18 mouse cellular contexts compared by ENCODE assay signal in genomic region chr4:124389067-124389466, GRCm38 (mm10).
A peak's percentile ranks its signal among the peaks of the same experiment; 100 is the strongest.
DNase-seq lines count a peak whose midpoint lies in the region; ATAC-seq lines count a peak whose summit lies in the region.
"Had no signal": no experiment of that assay in that cellular context is flagged by ENCODE, and none has a peak within 500 bp of the region (broad histone marks: within the 10 kb centered on the region; RNA-seq: fewer than 3 reads in every experiment).

No protein-coding gene starts in this region.

- H3K4me3 ChIP-seq in kidney, embryonic 16.5 days (ENCODE audit: low read length) = no peak overlapping the region
- H3K4me3 ChIP-seq: embryonic facial prominence, embryonic 10.5 days; embryonic facial prominence, embryonic 12.5 days; forebrain, embryonic 13.5 days; forebrain, embryonic 15.5 days had no signal

- no peak overlapping the region for H3K9ac ChIP-seq in kidney, embryonic 16.5 days (replicated peaks; ENCODE audit: low read length)
- H3K9ac ChIP-seq: embryonic facial prominence, embryonic 12.5 days; forebrain, embryonic 13.5 days; forebrain, embryonic 15.5 days had no signal

- H3K27me3 ChIP-seq in kidney, embryonic 16.5 days (ENCODE audit: insufficient read depth, low read length) = peaks cover 14% of the 10 kb centered on the region
- H3K27me3 ChIP-seq: forebrain, embryonic 15.5 days had no signal

- WGBS in kidney, embryonic 16.5 days = 54% methylated on average over 10 of the region's 10 CpGs

- H3K4me2 ChIP-seq in kidney, embryonic 16.5 days (replicated peaks; ENCODE audit: low read depth, low read length) = no peak overlapping the region
- H3K4me2 ChIP-seq: embryonic facial prominence, embryonic 12.5 days; forebrain, embryonic 13.5 days; forebrain, embryonic 15.5 days had no signal

- peaks cover 13% of the 10 kb centered on the region for H3K4me1 ChIP-seq in kidney, embryonic 16.5 days (ENCODE audit: insufficient read depth, low read length)

- no peaks in the 10 kb centered on the region for H3K9me3 ChIP-seq in kidney, embryonic 16.5 days (ENCODE audit: low read length)
- H3K9me3 ChIP-seq: embryonic facial prominence, embryonic 10.5 days; embryonic facial prominence, embryonic 12.5 days; forebrain, embryonic 13.5 days; forebrain, embryonic 15.5 days had no signal

- H3K27ac ChIP-seq in kidney, embryonic 16.5 days (ENCODE audit: low read length) = no peak overlapping the region
- H3K27ac ChIP-seq: embryonic facial prominence, embryonic 10.5 days; embryonic facial prominence, embryonic 12.5 days; forebrain, embryonic 13.5 days; forebrain, embryonic 15.5 days had no signal

- H3K36me3 ChIP-seq in kidney, embryonic 16.5 days (ENCODE audit: insufficient read depth, low read length) = no peaks in the 10 kb centered on the region
- H3K36me3 ChIP-seq: embryonic facial prominence, embryonic 10.5 days; embryonic facial prominence, embryonic 12.5 days; forebrain, embryonic 15.5 days had no signal

- 0 out of 2 replicates have a peak, but pooled peaks have one; percentile 44 for ATAC-seq in kidney, embryonic 16.5 days (ENCODE audit: low FRiP score, low TSS enrichment)
- ATAC-seq: forebrain, embryonic 13.5 days; forebrain, embryonic 15.5 days had no signal

- no peak for DNase-seq in kidney, adult 9 months
- peak; percentile 6 for DNase-seq in retina, adult 2 months (ENCODE audit: low read depth, low spot score)
- no peak for DNase-seq in retina, embryonic 14.5 days (ENCODE audit: low spot score)
- peak; percentile 33 for DNase-seq in retina, postnatal 7 days (ENCODE audit: low read depth, low spot score)
- no peak for DNase-seq in adrenal gland, postnatal 36 days
- DNase-seq: adrenal gland, adult 2 months; adrenal gland, postnatal 10 days; adrenal gland, postnatal 25 days; cerebellum, adult 11-12 months; cerebellum, adult 2 months; cerebellum, adult 9-10 months; cerebellum, postnatal 10 days; cerebellum, postnatal 25 days had no signal

Comparison
In these comparisons a context has a peak if more than half of its experiments do, and no peak if none do; other contexts are left out.
1. DNase-seq: peak in retina, adult 2 months (single experiment) and retina, postnatal 7 days (single experiment); none in kidney, adult 9 months (single experiment), retina, embryonic 14.5 days (single experiment) and adrenal gland, postnatal 36 days (0 of 2).